Mouse (Mus musculus) bone marrow macrophage, adult 2 months (primary cell): ENCODE results near the gene Fnbp1. TPM values are rescaled to one million over a fixed set of nuclear protein-coding genes. Genes with fewer than 3 reads are reported as not detected.

Experiments
- H3K27ac ChIP-seq: 2 replicates; pipeline ENCODE4 v1.5.1; 2012; ENCODE audit warnings: low read depth, low read length; ENCODE audit not compliant: insufficient read depth
- H3K4me1 ChIP-seq: 2 replicates; pipeline ENCODE4 v1.6.1; 2012; ENCODE audit warnings: low read length; ENCODE audit not compliant: control insufficient read depth, insufficient read depth
- H3K4me3 ChIP-seq: 2 replicates; pipeline ENCODE4 v1.5.1; 2012; ENCODE audit warnings: mild to moderate bottlenecking, low read length, moderate library complexity; ENCODE audit not compliant: insufficient read depth
- CTCF ChIP-seq: IDR thresholded peaks from 2 replicates; pipeline ENCODE4 v1.5.1; 2012; ENCODE audit warnings: low read depth, mild to moderate bottlenecking, low read length, moderate library complexity
- POLR2A ChIP-seq: IDR thresholded peaks from 2 replicates; pipeline ENCODE4 v1.6.1; 2012; ENCODE audit warnings: mild to moderate bottlenecking, low read depth, low read length, borderline replicate concordance
- polyA plus RNA-seq: library from polyadenylated mRNA; stranded (reverse); fragments of >200 nt; gene quantifications from 2 replicates; pipeline ENCODE4 v1.2.4, GENCODE M21; 2012; ENCODE audit not compliant: missing spikeins, insufficient read depth, insufficient read length

The Fnbp1 gene
- polyA plus RNA-seq, 1 experiment, result 258 TPM

DNA sequence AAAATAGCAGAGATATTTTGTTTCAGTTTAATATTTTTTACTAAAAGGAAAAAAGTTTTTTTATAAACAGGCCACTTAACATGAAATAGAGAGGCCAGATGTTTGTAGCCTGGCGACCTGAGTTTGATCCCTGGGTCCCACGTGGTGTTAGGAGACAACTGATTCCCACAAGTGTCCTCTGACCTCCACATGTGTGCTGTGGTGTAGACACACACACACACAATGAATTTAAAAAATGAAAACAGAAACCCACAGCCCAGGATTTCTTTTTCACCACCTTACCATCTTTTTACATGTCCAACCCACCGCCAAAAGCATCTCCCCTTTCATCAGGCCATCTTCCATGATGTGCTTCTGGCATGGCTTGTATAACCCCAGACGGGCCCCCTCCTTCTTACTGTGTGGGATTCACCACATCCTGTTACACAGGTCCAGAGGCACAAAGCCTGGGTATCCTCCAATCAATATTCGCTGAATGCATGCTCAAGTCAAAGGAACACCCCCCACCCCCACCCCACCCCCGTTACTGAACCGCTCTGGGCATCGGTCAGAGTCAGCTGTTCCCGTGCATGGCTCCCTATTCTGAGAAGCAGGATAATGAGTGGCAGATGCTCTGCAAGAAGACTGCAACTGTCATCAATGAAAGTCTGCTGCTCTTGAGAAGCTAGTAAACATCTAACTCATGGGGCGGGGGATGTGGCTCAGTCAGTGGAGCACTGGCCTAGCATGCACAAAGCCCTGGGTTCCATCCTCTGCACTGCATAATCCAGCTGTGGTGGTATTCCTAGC is 25.7 kb downstream of the Fnbp1 start:
- Histone ChIP-seq H3K4me3 (no peak overlapping the region), H3K4me1 (peaks cover 66% of the 10 kb centered on the region), H3K27ac (no peak overlapping the region)
- no peak for TF ChIP-seq POLR2A
- TF ChIP-seq CTCF, result no peak

- Histone ChIP-seq H3K27ac (no peak overlapping the region; the same call in 1 of the 2 replicates), H3K4me3 (no peak overlapping the region), H3K4me1 (peaks cover 69% of the 10 kb centered on the region)
- TF ChIP-seq CTCF, result no peak
- TF ChIP-seq POLR2A, result no peak
Measured at GRCm38 (mm10) chr2:31115091-31115942, 26.5 kb downstream of the Fnbp1 start.

- TF ChIP-seq POLR2A (no peak), CTCF (no peak)
- Histone ChIP-seq H3K27ac (peak overlapping the region; percentile 62), H3K4me1 (peaks cover 69% of the 10 kb centered on the region), H3K4me3 (no peak overlapping the region)
Measured at GRCm38 (mm10) chr2:31114205-31114604, 27.6 kb downstream of the Fnbp1 start.

DNA sequence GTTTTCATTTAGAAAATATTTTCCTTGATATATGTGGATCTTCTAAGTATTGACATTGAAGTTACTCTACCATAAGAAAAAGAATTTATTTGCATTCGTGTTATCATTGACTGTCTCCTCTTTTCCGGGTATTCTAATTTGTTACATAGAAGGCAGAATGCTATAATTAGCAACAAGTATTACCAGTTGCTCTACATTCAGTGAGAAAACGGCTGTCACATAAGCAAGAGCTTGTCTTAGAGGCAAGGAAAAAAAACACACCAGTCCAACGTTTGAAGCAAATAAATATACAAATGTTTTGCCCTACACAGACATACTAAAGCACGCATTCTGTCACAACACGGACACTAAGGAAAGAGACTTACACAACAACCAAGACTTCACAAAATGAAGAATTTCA is 30.1 kb downstream of the Fnbp1 start:
- H3K27ac ChIP-seq, result no peak overlapping the region
- TF ChIP-seq CTCF (no peak), POLR2A (no peak)
- H3K4me3 ChIP-seq, result no peak overlapping the region
- peaks cover 65% of the 10 kb centered on the region for H3K4me1 ChIP-seq

GRCm38 (mm10) chr2:31109960-31110548 is 31.8 kb downstream of the Fnbp1 start:
- TF ChIP-seq CTCF (no peak), POLR2A (no peak)
- H3K27ac ChIP-seq, result peak overlapping the region; percentile 7
- H3K4me3 ChIP-seq, result no peak overlapping the region
- peaks cover 56% of the 10 kb centered on the region for H3K4me1 ChIP-seq

GRCm38 (mm10) chr2:31108186-31108585 is 33.6 kb downstream of the Fnbp1 start:
- peak overlapping the region; percentile 45 for H3K4me3 ChIP-seq
- H3K4me1 ChIP-seq, result peaks cover 45% of the 10 kb centered on the region
- peak overlapping the region; percentile 84 for H3K27ac ChIP-seq
- no peak for TF ChIP-seq CTCF
- TF ChIP-seq POLR2A, result no peak

GRCm38 (mm10) chr2:31106621-31107320 is 35.0 kb downstream of the Fnbp1 start:
- TF ChIP-seq CTCF (no peak), POLR2A (no peak)
- H3K4me3 ChIP-seq, result no peak overlapping the region
- peaks cover 42% of the 10 kb centered on the region for H3K4me1 ChIP-seq
- H3K27ac ChIP-seq, result peak overlapping the region; percentile 84; the same call in 1 of the 2 replicates

GRCm38 (mm10) chr2:31106004-31106403 is 35.8 kb downstream of the Fnbp1 start:
- H3K4me1 ChIP-seq, result peaks cover 42% of the 10 kb centered on the region
- no peak for TF ChIP-seq CTCF
- TF ChIP-seq POLR2A, result no peak
- H3K4me3 ChIP-seq, result no peak overlapping the region
- H3K27ac ChIP-seq, result no peak overlapping the region

DNA sequence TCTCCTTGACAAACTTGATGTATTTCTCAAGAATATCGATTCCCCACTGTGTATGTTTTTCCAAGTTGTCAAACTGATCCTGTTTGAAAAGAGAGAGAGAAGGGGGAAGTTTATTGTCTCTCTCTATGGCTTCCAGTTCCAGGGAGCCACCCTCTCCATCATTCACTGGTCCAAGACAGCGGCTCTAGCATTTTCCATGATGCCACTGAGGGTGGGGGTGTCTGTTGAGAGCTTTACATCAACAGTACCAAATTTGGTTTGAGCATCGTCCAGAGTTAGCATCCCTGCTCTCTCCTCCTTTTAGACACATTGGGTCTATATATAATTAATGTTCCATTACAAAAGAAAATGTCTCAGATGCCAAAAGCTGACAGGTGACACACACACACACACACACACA is 36.5 kb downstream of the Fnbp1 start:
- peaks cover 36% of the 10 kb centered on the region for H3K4me1 ChIP-seq

More for the DNA sequence above, 36.5 kb downstream of the Fnbp1 start:
- Histone ChIP-seq H3K4me3 (no peak overlapping the region), H3K27ac (no peak overlapping the region)
- TF ChIP-seq CTCF (no peak), POLR2A (no peak)
